Mouse (Mus musculus) heart, adult 2 months (tissue): ENCODE results near the gene Lrrc71.

Experiments used
- CTCF ChIP-seq: fragments of 200-600 bp; IDR thresholded peaks from 2 replicates; pipeline ENCODE4 v1.8.1; 2022; ENCODE audit warnings: antibody characterized with exemption, mild to moderate bottlenecking, moderate library complexity
- POLR2A ChIP-seq: fragments of 200-500 bp; IDR thresholded peaks from 2 replicates; pipeline ENCODE4 v1.6.1; 2011; ENCODE audit warnings: mild to moderate bottlenecking, low read depth, low read length, control low read depth; ENCODE audit not compliant: insufficient read depth

DNA sequence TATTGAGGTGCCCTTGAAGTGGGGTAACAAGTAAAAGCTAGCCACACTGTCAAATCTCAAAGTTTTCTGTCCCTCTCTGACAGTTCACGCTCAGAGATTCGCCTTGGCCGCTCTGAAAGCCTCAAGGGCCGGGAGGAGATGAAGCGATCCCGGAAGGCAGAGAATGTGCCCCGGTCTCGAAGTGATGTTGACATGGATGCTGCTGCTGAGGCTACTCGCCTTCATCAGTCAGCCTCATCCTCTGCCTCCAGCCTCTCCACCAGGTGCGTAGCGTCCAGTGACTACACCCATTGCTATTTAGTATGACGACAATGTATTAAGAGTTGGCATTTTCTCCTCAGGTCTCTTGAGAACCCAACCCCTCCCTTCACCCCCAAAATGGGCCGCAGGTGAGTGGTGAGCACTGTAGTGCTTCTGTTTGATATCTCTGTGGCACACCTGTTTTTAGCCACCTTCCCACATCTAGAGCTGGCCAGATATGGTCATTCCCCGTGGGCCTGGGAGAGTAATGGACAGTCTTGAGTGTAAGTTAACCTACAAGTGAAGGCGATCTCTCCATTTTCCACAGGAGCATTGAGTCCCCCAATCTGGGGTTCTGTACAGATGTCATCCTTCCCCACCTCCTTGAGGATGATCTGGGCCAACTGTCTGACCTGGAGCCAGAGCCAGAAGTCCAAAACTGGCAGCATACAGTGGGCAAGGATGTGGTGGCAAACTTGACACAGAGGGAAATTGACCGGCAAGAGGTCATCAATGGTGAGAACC, 22.8 kb downstream of the Lrrc71 start:
- TF ChIP-seq POLR2A (no peak), CTCF (no peak)
